Mouse (Mus musculus) layer of hippocampus, adult 8-10 months (tissue): ENCODE measurements around the gene Ing3. TPM values are rescaled to one million over a fixed set of nuclear protein-coding genes. Genes with fewer than 3 reads are reported as not detected.

Experiments used
- DNase-seq, 2 experiments: peaks; one replicate each; pipeline ENCODE4 v3.0.0; 2022; ENCODE audit warnings: low spot score in 2 of 2
- total RNA-seq, 4 experiments: library from RNA; stranded (reverse); gene quantifications; 2 replicates each; pipeline ENCODE4 v1.2.4; 2022

Gene Ing3
- total RNA-seq, 4 experiments from 2014 or later = 21.2 to 27.5 (median 26.0) TPM

DNA sequence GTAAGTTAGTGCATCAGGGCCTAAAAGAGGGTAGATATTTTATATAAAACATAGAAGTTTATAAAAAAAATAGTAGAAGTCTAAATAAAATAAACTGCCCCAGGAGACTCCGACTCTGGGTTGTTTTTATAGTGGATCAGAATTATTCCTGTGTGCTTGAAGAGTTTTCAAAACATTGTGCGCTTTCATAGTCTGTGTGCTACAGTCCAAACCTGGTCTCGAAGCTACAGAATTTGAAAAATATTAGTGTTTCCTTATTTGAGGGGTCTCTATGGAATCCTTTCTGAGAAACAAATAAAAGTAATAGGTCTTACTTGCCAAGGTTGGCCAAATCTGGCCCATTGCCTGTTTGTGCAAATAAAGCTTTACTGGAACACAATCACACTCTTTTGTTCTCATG, 71.9 kb downstream of the Ing3 start:
- DNase-seq = no peak

GRCm38 (mm10) chr6:22024168-22024567, 74.8 kb downstream of the Ing3 start:
- DNase-seq = no peak

Other genes with a start within 250 kb of the Ing3 start
- gene Tspan12, start 97.1 kb upstream of the Ing3 start, total RNA-seq = 10 to 100 TPM; 26.8 to 35.8 (median 28.3) TPM
- gene Cped1, start 36.3 kb downstream of the Ing3 start, total RNA-seq = 1 to 10 TPM; 2.7 to 4.1 (median 3.1) TPM